ENCODE assay signal across 17 mouse cellular contexts in the genomic region with DNA sequence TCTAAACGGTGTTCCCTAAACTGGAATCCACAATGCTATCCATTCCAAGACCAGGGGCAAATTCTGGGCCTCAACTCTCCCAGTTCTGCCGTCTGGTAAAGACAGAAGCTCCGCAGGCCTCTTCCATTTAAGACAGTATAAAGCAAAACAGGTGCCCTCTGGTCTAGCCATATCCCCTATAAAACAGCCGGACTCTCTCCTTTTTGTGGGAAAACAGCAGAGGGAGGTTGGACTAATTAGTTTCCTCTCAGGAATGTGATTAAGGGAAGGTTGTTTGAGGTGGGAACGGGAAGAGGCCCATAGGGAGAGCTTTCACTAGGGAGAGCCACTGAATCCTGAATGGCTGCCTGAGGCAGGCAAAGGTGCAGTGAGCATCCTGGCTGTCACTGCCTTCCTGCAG.
"Had no signal": no experiment of that assay in that cellular context is flagged by ENCODE, and none has a peak within 500 bp of the region (broad histone marks: within the 10 kb centered on the region; RNA-seq: fewer than 3 reads in every experiment).

No protein-coding gene starts in this region.

- H3K9ac ChIP-seq: liver, embryonic 13.5 days; midbrain, embryonic 13.5 days; neural tube, embryonic 12.5 days; neural tube, embryonic 15.5 days; stomach, embryonic 15.5 days had no signal

- DNase-seq: kidney, adult 18-20 months; kidney, adult 9 months; kidney, postnatal 14 days; kidney, postnatal 4 days; liver, embryonic 13.5 days; lung, adult 2 months; retina, postnatal 1 day; right cerebral cortex, postnatal 25 days; spleen, adult 18-20 months; thymus, postnatal 25 days had no signal

- ATAC-seq: inflammation-experienced regulatory T-cells, adult 6 months; intestine, embryonic 16.5 days; midbrain, embryonic 13.5 days had no signal

- H3K4me3 ChIP-seq: liver, embryonic 13.5 days; midbrain, embryonic 13.5 days; neural tube, embryonic 12.5 days; neural tube, embryonic 15.5 days; stomach, embryonic 15.5 days had no signal

- H3K27me3 ChIP-seq: liver, embryonic 13.5 days; neural tube, embryonic 12.5 days; neural tube, embryonic 15.5 days; stomach, embryonic 15.5 days had no signal

- H3K36me3 ChIP-seq: liver, embryonic 13.5 days; midbrain, embryonic 13.5 days; neural tube, embryonic 12.5 days; neural tube, embryonic 15.5 days; stomach, embryonic 15.5 days had no signal

- H3K4me1 ChIP-seq: liver, embryonic 13.5 days; midbrain, embryonic 13.5 days; neural tube, embryonic 12.5 days; neural tube, embryonic 15.5 days; stomach, embryonic 15.5 days had no signal

- H3K9me3 ChIP-seq: liver, embryonic 13.5 days; midbrain, embryonic 13.5 days; neural tube, embryonic 12.5 days; neural tube, embryonic 15.5 days; stomach, embryonic 15.5 days had no signal

- H3K27ac ChIP-seq: liver, embryonic 13.5 days; macrophage; midbrain, embryonic 13.5 days; neural tube, embryonic 12.5 days; neural tube, embryonic 15.5 days; stomach, embryonic 15.5 days had no signal

- H3K4me2 ChIP-seq: liver, embryonic 13.5 days; midbrain, embryonic 13.5 days; neural tube, embryonic 12.5 days; neural tube, embryonic 15.5 days; stomach, embryonic 15.5 days had no signal
